Mouse (Mus musculus): ENCODE data around the gene Herc6.

GRCm38 (mm10) chr6:57540950-57541498 is 39.8 kb upstream of the Herc6 start:
- TF ChIP-seq POLR2A (IDR thresholded peaks at IDR 0.05; ENCODE audit: low read depth, low read length): no peak
- no peak for TF ChIP-seq CTCF (IDR thresholded peaks at IDR 0.05; ENCODE audit: extremely low read depth, insufficient read length, insufficient replicate concordance, low read depth, low read length)
